Mouse (Mus musculus) right cerebral cortex, postnatal 14 days (tissue): ENCODE data around the gene Mgat5.

Source experiments
- DNase-seq: peaks from one replicate; pipeline ENCODE4 v3.0.0; 2022

The Mgat5 gene

GRCm38 (mm10) chr1:127347878-127348620 is 143.2 kb downstream of the Mgat5 start:
- no peak for DNase-seq

- no peak for DNase-seq
Observed at GRCm38 (mm10) chr1:127348642-127349341, 144.0 kb downstream of the Mgat5 start.

- no peak for DNase-seq
Observed at GRCm38 (mm10) chr1:127351380-127352057, 146.7 kb downstream of the Mgat5 start.

- no peak for DNase-seq
Observed at GRCm38 (mm10) chr1:127352131-127352793, 147.4 kb downstream of the Mgat5 start.

GRCm38 (mm10) chr1:127353408-127353807 is 148.6 kb downstream of the Mgat5 start:
- DNase-seq = peak; percentile 17

- DNase-seq = no peak
Observed at GRCm38 (mm10) chr1:127354152-127354551, 149.3 kb downstream of the Mgat5 start.

- DNase-seq = no peak
Observed at GRCm38 (mm10) chr1:127355034-127355433, 150.2 kb downstream of the Mgat5 start.

GRCm38 (mm10) chr1:127363638-127364037 is 158.8 kb downstream of the Mgat5 start:
- no peak for DNase-seq

- no peak for DNase-seq
Observed at GRCm38 (mm10) chr1:127365706-127366105, 160.9 kb downstream of the Mgat5 start.

GRCm38 (mm10) chr1:127366111-127366510 is 161.3 kb downstream of the Mgat5 start:
- DNase-seq = no peak

GRCm38 (mm10) chr1:127368513-127368912 is 163.7 kb downstream of the Mgat5 start:
- no peak for DNase-seq

GRCm38 (mm10) chr1:127369538-127369937 is 164.7 kb downstream of the Mgat5 start:
- DNase-seq = no peak

GRCm38 (mm10) chr1:127372096-127372495 is 167.3 kb downstream of the Mgat5 start:
- DNase-seq = no peak

- DNase-seq = no peak
Observed at GRCm38 (mm10) chr1:127373559-127373958, 168.7 kb downstream of the Mgat5 start.

GRCm38 (mm10) chr1:127374157-127374556 is 169.3 kb downstream of the Mgat5 start:
- peak; percentile 18 for DNase-seq

GRCm38 (mm10) chr1:127380140-127380539 is 175.3 kb downstream of the Mgat5 start:
- DNase-seq = no peak

- no peak for DNase-seq
Observed at GRCm38 (mm10) chr1:127380749-127381501, 176.1 kb downstream of the Mgat5 start.

GRCm38 (mm10) chr1:127383071-127383470 is 178.3 kb downstream of the Mgat5 start:
- no peak for DNase-seq

GRCm38 (mm10) chr1:127387226-127387625 is 182.4 kb downstream of the Mgat5 start:
- no peak for DNase-seq

GRCm38 (mm10) chr1:127387661-127388060 is 182.8 kb downstream of the Mgat5 start:
- DNase-seq = no peak

GRCm38 (mm10) chr1:127394716-127395115 is 189.9 kb downstream of the Mgat5 start:
- no peak for DNase-seq

GRCm38 (mm10) chr1:127395724-127396123 is 190.9 kb downstream of the Mgat5 start:
- DNase-seq = no peak
